Mouse (Mus musculus): Measurements from ENCODE around the gene Sh3rf1.
A peak's percentile ranks its signal among the peaks of the same experiment; 100 is the strongest.

Gene Sh3rf1

DNA sequence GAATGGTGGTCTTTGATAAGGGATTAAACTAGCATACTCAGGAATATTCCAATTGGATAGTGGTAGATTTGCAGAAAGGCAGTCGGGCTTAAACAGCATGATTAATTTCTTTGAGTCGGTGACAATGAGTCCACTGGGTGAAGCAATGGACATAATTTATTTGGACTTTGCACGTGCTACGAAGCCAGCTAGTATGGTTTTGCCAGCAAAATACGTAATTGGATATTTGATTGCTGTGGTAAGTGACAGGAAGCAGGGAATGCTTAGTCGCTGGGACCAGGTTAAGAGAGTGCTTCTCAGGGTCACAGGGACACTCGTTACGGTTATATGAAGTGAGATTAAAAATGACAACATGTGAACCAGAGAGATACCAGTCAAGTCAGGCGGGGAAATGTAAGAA, 164.7 kb downstream of the Sh3rf1 start:
- peaks cover 7% of the 10 kb centered on the region; the same call in 1 of the 2 replicates for H3K9me3 ChIP-seq (ENCODE audit: low read length)
- 0 out of 2 replicates have a peak, but pooled peaks cover 5% of the 10 kb centered on the region for H3K27me3 ChIP-seq (ENCODE audit: insufficient read depth, low read length)
- H3K36me3 ChIP-seq (ENCODE audit: insufficient read depth, low read length) = 0 out of 2 replicates have a peak, but pooled peaks cover 11% of the 10 kb centered on the region
- H3K4me1 ChIP-seq (replicated peaks; ENCODE audit: low read depth, low read length) = peaks cover 13% of the 10 kb centered on the region; the same call in 1 of the 2 replicates
- TF ChIP-seq POU5F1 (IDR thresholded peaks at IDR 0.05; ENCODE audit: borderline replicate concordance, low read length) (no peak), NANOG (IDR thresholded peaks at IDR 0.05; ENCODE audit: borderline replicate concordance, low read length) (no peak), CTCF (conservative IDR thresholded peaks at IDR 0.05; ENCODE audit: low read length) (no peak)
- no peak overlapping the region for H3K4me3 ChIP-seq (replicated peaks; ENCODE audit: low read length)

DNA sequence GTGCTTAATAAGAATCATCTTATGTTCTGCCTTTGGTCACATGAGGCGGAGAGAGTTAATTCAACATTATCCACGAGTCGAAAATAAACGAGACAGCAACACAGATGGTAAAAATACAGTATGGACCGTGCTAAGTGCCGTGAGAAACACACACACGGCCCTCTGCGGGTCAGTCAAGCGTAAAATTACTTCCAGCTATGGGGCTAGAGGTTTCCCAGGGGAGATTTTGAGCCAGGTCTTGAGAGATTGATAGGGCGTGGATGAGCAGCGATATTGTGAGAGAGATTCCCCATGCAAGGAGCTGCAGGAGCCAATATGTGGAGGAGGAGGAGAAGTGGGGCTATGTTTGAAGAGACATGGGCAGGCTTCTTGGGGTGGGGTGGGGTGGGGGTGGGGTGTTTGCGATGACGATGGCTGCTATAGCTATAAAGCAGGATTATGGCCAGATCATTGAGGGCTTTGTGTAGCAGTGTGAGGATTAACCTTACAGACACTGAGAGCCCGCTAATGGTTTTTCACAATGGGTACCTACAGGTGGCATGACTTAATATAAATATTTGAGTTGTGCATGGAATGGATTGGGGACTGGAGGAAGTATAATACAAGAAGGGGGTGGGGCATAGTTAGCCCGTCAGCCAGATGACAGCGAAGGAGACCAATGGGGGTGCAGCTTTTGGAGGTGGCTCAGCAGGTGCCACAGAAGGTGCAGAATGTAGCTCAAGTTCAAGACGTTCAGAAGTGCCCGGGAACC, 166.8 kb downstream of the Sh3rf1 start:
- TF ChIP-seq NANOG (IDR thresholded peaks at IDR 0.05; ENCODE audit: borderline replicate concordance, low read length) = no peak
- no peak for TF ChIP-seq POU5F1 (IDR thresholded peaks at IDR 0.05; ENCODE audit: borderline replicate concordance, low read length)
- TF ChIP-seq CTCF (conservative IDR thresholded peaks at IDR 0.05; ENCODE audit: low read length) = no peak

DNA sequence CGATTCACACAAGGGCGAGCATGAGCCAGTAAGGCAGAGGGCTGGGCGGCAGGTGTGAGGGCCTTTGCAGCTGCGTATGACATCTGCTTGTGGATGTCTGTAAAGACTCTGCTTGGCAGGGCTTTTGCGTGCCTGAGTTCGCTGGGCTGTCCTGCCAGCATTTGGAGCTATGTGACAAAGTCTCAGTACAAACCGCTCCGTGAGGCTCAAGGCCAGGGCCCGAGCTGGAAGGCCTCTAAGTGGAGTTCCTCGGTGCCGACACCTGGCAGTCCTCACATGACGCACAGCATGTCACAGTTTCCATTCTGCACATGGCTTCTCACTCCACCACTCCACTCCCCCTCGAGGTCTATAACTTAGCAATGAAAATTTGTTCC, 167.4 kb downstream of the Sh3rf1 start:
- no peaks in the 10 kb centered on the region for H3K36me3 ChIP-seq (ENCODE audit: insufficient read depth, low read length)
- TF ChIP-seq NANOG (IDR thresholded peaks at IDR 0.05; ENCODE audit: borderline replicate concordance, low read length) (no peak), POU5F1 (IDR thresholded peaks at IDR 0.05; ENCODE audit: borderline replicate concordance, low read length) (no peak), CTCF (conservative IDR thresholded peaks at IDR 0.05; ENCODE audit: low read length) (no peak)
- no peaks in the 10 kb centered on the region for H3K9me3 ChIP-seq (ENCODE audit: low read length)
- H3K4me1 ChIP-seq (replicated peaks; ENCODE audit: low read depth, low read length) = peaks cover 13% of the 10 kb centered on the region; the same call in 1 of the 2 replicates
- peak overlapping the region; percentile 43; the same call in 1 of the 2 replicates for H3K4me3 ChIP-seq (replicated peaks; ENCODE audit: low read length)
- H3K27me3 ChIP-seq (ENCODE audit: insufficient read depth, low read length) = 0 out of 2 replicates have a peak, but pooled peaks cover 5% of the 10 kb centered on the region

More for the DNA sequence above, 166.8 kb downstream of the Sh3rf1 start:
- peaks cover 13% of the 10 kb centered on the region; the same call in 1 of the 2 replicates for H3K4me1 ChIP-seq (replicated peaks; ENCODE audit: low read depth, low read length)
- H3K9me3 ChIP-seq (ENCODE audit: low read length) = no peaks in the 10 kb centered on the region
- peak overlapping the region; percentile 43; the same call in 1 of the 2 replicates for H3K4me3 ChIP-seq (replicated peaks; ENCODE audit: low read length)
- 0 out of 2 replicates have a peak, but pooled peaks cover 5% of the 10 kb centered on the region for H3K27me3 ChIP-seq (ENCODE audit: insufficient read depth, low read length)
- no peaks in the 10 kb centered on the region for H3K36me3 ChIP-seq (ENCODE audit: insufficient read depth, low read length)

DNA sequence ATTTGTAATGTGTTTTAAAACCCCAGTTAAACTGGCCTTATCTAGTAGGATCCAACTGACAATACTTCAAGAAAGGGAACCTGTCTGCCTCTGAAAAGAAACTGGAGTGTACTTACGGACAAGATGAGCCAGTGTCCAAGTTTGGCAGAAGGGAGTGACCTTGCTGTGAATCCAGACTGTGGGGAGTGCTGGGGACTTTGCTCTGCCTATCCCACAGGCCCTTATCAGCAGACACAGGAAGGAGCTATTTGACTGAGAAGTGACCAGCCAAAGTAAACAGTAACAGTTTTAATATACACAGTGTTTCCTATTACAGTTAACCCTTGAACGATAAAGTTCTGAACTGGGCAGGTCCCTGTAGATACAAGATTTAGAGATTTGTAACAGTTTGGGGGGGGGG, 173.5 kb downstream of the Sh3rf1 start:
- H3K4me3 ChIP-seq (replicated peaks; ENCODE audit: low read length) = no peak overlapping the region
- H3K4me1 ChIP-seq (replicated peaks; ENCODE audit: low read depth, low read length) = no peaks in the 10 kb centered on the region
- H3K36me3 ChIP-seq (ENCODE audit: insufficient read depth, low read length) = no peaks in the 10 kb centered on the region
- 0 out of 2 replicates have a peak, but pooled peaks cover under 1% of the 10 kb centered on the region for H3K27me3 ChIP-seq (ENCODE audit: insufficient read depth, low read length)
- no peaks in the 10 kb centered on the region for H3K9me3 ChIP-seq (ENCODE audit: low read length)
- TF ChIP-seq CTCF (conservative IDR thresholded peaks at IDR 0.05; ENCODE audit: low read length) = no peak
- no peak for TF ChIP-seq POU5F1 (IDR thresholded peaks at IDR 0.05; ENCODE audit: borderline replicate concordance, low read length)
- no peak for TF ChIP-seq NANOG (IDR thresholded peaks at IDR 0.05; ENCODE audit: borderline replicate concordance, low read length)

GRCm38 (mm10) chr8:61397755-61398154, 174.1 kb downstream of the Sh3rf1 start:
- Histone ChIP-seq H3K36me3 (ENCODE audit: insufficient read depth, low read length) (no peaks in the 10 kb centered on the region), H3K4me1 (replicated peaks; ENCODE audit: low read depth, low read length) (no peaks in the 10 kb centered on the region), H3K9me3 (ENCODE audit: low read length) (no peaks in the 10 kb centered on the region), H3K27me3 (ENCODE audit: insufficient read depth, low read length) (no peaks in the 10 kb centered on the region), H3K4me3 (replicated peaks; ENCODE audit: low read length) (no peak overlapping the region)
- TF ChIP-seq POU5F1 (IDR thresholded peaks at IDR 0.05; ENCODE audit: borderline replicate concordance, low read length) = no peak
- TF ChIP-seq CTCF (conservative IDR thresholded peaks at IDR 0.05; ENCODE audit: low read length) = no peak
- no peak for TF ChIP-seq NANOG (IDR thresholded peaks at IDR 0.05; ENCODE audit: borderline replicate concordance, low read length)

GRCm38 (mm10) chr8:61402861-61403260, 179.2 kb downstream of the Sh3rf1 start:
- no peaks in the 10 kb centered on the region for H3K27me3 ChIP-seq (ENCODE audit: insufficient read depth, low read length)
- peaks cover 18% of the 10 kb centered on the region for H3K4me1 ChIP-seq (replicated peaks; ENCODE audit: low read depth, low read length)
- no peaks in the 10 kb centered on the region for H3K36me3 ChIP-seq (ENCODE audit: insufficient read depth, low read length)
- no peak for TF ChIP-seq NANOG (IDR thresholded peaks at IDR 0.05; ENCODE audit: borderline replicate concordance, low read length)
- no peak for TF ChIP-seq CTCF (conservative IDR thresholded peaks at IDR 0.05; ENCODE audit: low read length)
- TF ChIP-seq POU5F1 (IDR thresholded peaks at IDR 0.05; ENCODE audit: borderline replicate concordance, low read length) = no peak
- no peaks in the 10 kb centered on the region for H3K9me3 ChIP-seq (ENCODE audit: low read length)
- no peak overlapping the region for H3K4me3 ChIP-seq (replicated peaks; ENCODE audit: low read length)

- Histone ChIP-seq H3K9me3 (ENCODE audit: low read length) (no peaks in the 10 kb centered on the region), H3K36me3 (ENCODE audit: insufficient read depth, low read length) (no peaks in the 10 kb centered on the region), H3K4me3 (replicated peaks; ENCODE audit: low read length) (no peak overlapping the region), H3K27me3 (ENCODE audit: insufficient read depth, low read length) (no peaks in the 10 kb centered on the region), H3K4me1 (replicated peaks; ENCODE audit: low read depth, low read length) (peaks cover 18% of the 10 kb centered on the region)
- TF ChIP-seq NANOG (IDR thresholded peaks at IDR 0.05; ENCODE audit: borderline replicate concordance, low read length) (no peak), POU5F1 (IDR thresholded peaks at IDR 0.05; ENCODE audit: borderline replicate concordance, low read length) (no peak), CTCF (conservative IDR thresholded peaks at IDR 0.05; ENCODE audit: low read length) (no peak)
Measured at GRCm38 (mm10) chr8:61403266-61404177, 179.8 kb downstream of the Sh3rf1 start.

- no peak overlapping the region for H3K4me3 ChIP-seq (replicated peaks; ENCODE audit: low read length)
- H3K27me3 ChIP-seq (ENCODE audit: insufficient read depth, low read length) = no peaks in the 10 kb centered on the region
- H3K36me3 ChIP-seq (ENCODE audit: insufficient read depth, low read length) = no peaks in the 10 kb centered on the region
- peaks cover 18% of the 10 kb centered on the region for H3K4me1 ChIP-seq (replicated peaks; ENCODE audit: low read depth, low read length)
- no peaks in the 10 kb centered on the region for H3K9me3 ChIP-seq (ENCODE audit: low read length)
- no peak for TF ChIP-seq CTCF (conservative IDR thresholded peaks at IDR 0.05; ENCODE audit: low read length)
Measured at GRCm38 (mm10) chr8:61404178-61404560, 180.5 kb downstream of the Sh3rf1 start.

All from E14TG2a.4 (cell line).